Mouse (Mus musculus) activated CD4-positive, CD25-positive, alpha-beta regulatory T cell (primary cell): ENCODE data around the gene Txlnb. TPM values are rescaled to one million over a fixed set of nuclear protein-coding genes. Genes with fewer than 3 reads are reported as not detected.

Source experiments
- polyA plus RNA-seq, 2 experiments: library from polyadenylated mRNA; unstranded; fragments of 100-300 nt; shearing (Covaris generic); gene quantifications; one replicate each; pipeline ENCODE4 v1.2.1; 2017

The Txlnb gene
- polyA plus RNA-seq: 1 to 10 TPM in 1 of 2 experiments, under 1 TPM in 1; 0.32 to 2.8 TPM

DNA sequence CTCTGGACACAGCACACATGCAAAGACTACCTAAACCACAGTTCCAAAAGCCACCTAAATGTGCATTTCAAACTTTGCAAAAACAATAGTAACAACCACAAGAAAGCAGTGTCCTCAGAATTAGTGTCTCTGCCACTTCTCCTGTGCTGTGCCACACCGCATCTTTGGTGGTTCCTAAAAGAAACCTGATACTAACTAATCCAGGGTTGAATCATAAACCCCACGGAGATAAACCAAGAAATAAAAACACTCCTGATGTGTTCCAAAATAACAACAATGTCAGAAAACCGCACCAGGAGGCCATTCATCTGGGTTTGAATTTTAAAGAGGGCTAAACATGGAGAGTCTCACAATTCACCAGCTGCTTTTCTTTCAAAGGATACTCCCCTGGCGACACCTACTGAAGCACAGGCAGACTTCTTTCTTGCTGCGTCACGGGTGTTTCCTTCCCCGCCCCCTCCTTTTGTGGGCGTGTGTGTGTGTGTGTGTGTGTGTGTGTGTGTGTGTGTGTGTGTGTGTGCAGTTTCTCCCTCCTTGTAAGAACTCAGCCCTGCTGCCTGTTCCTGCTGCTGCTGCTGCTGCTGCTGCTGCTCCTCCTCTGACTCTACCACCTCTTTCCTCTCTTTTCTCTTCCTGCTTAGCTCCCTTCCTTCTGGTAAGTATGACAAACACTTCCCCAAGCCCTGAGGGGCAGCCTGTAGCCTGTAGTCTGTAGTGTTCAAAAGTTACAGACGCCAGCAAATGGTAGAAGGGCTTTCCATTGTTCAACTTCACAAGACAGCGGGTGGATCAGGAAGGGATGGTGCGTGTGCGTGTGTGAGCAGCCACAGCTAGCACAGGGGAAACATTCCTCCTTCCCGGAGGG, at the start of gene Txlnb:
Txlnb (plus strand) TSS at position 460 of the 865 bp plus-strand sequence.

Other genes starting within 250 kb of the Txlnb start
- 10 to 100 TPM; 56.9 to 75.2 TPM for gene Cited2, start 73.0 kb upstream of the Txlnb start, polyA plus RNA-seq
- 10 to 100 TPM; 63.0 to 82.7 TPM for gene Heca, start 151.8 kb downstream of the Txlnb start, polyA plus RNA-seq
- gene Abracl, start 227.1 kb downstream of the Txlnb start, polyA plus RNA-seq: 100 to 1,000 TPM; 389 to 484 TPM